Mouse (Mus musculus) myocyte (in vitro differentiated cells): Measurements from ENCODE around the gene Sphk1. TPM values are rescaled to one million over a fixed set of nuclear protein-coding genes. Genes with fewer than 3 reads are reported as not detected.
A peak's percentile ranks its signal among the peaks of the same experiment; 100 is the strongest.

Experiments
- H3K27me3 ChIP-seq: one replicate; pipeline ENCODE4 v1.6.1; 2011; ENCODE audit not compliant: control insufficient read depth, insufficient read depth, insufficient read length
- H3K36me3 ChIP-seq: one replicate; pipeline ENCODE4 v1.6.1; 2011; ENCODE audit not compliant: control insufficient read depth, insufficient read depth
- H3K4me2 ChIP-seq: one replicate; pipeline ENCODE4 v1.6.1; 2011; ENCODE audit warnings: low read depth, control low read depth
- H3K4me3 ChIP-seq: one replicate; pipeline ENCODE4 v1.5.1; 2011; ENCODE audit warnings: mild to moderate bottlenecking, control low read depth, moderate library complexity
- H3K79me2 ChIP-seq: one replicate; pipeline ENCODE4 v1.6.1; 2011; ENCODE audit not compliant: control insufficient read depth, insufficient read depth
- H3ac ChIP-seq: one replicate; pipeline ENCODE4 v1.6.1; 2011; ENCODE audit not compliant: control insufficient read depth, insufficient read length
- CEBPB ChIP-seq: IDR thresholded peaks from 2 replicates; pipeline ENCODE4 v1.6.1; 2011; ENCODE audit warnings: mild to moderate bottlenecking, moderate library complexity; ENCODE audit not compliant: poor library complexity, insufficient read depth, severe bottlenecking
- E2F4 ChIP-seq: IDR thresholded peaks from one replicate; pipeline ENCODE4 v1.6.1; 2011; ENCODE audit warnings: mild to moderate bottlenecking, control low read depth, moderate library complexity; ENCODE audit not compliant: insufficient read depth
- MAX ChIP-seq: IDR thresholded peaks from one replicate; pipeline ENCODE4 v1.6.1; 2011; ENCODE audit warnings: low read depth, mild to moderate bottlenecking, control low read depth
- MYOD1 ChIP-seq, 3 experiments: IDR thresholded peaks; one replicate each; pipeline ENCODE4 v1.6.1; 2011; ENCODE audit warnings: control low read depth in 2 of 3, low read depth in 2 of 3, mild to moderate bottlenecking in 2 of 3, moderate library complexity in 1 of 3; ENCODE audit not compliant: insufficient read length in 2 of 3, control insufficient read depth in 1 of 3
- MYOG ChIP-seq, 3 experiments: IDR thresholded peaks; one replicate each; pipeline ENCODE4 v1.6.1; 2011; ENCODE audit warnings: control low read depth in 2 of 3, low read depth in 2 of 3, mild to moderate bottlenecking in 2 of 3; ENCODE audit not compliant: insufficient read length in 2 of 3, control insufficient read depth in 1 of 3, insufficient read depth in 1 of 3
- POLR2A ChIP-seq: IDR thresholded peaks from one replicate; pipeline ENCODE4 v1.6.1; 2011; ENCODE audit warnings: low read depth, mild to moderate bottlenecking, control low read depth, moderate library complexity; ENCODE audit not compliant: insufficient read length
- POLR2AphosphoS2 ChIP-seq: IDR thresholded peaks from one replicate; pipeline ENCODE4 v1.6.1; 2011; ENCODE audit warnings: low read depth, control low read depth; ENCODE audit not compliant: insufficient read length
- REST ChIP-seq: IDR thresholded peaks from one replicate; pipeline ENCODE4 v1.6.1; 2011; ENCODE audit warnings: mild to moderate bottlenecking, control low read depth, moderate library complexity; ENCODE audit not compliant: insufficient read depth, insufficient read length
- SRF ChIP-seq: IDR thresholded peaks from one replicate; pipeline ENCODE4 v1.6.1; 2011; ENCODE audit warnings: low read depth; ENCODE audit not compliant: control insufficient read depth, insufficient read length
- TCF12 ChIP-seq: IDR thresholded peaks from one replicate; pipeline ENCODE4 v1.6.1; 2011; ENCODE audit warnings: mild to moderate bottlenecking, control low read depth; ENCODE audit not compliant: poor library complexity, insufficient read depth, severe bottlenecking
- TCF3 ChIP-seq: IDR thresholded peaks from one replicate; pipeline ENCODE4 v1.6.1; 2011; ENCODE audit warnings: low read depth, control low read depth; ENCODE audit not compliant: insufficient read length
- USF1 ChIP-seq: IDR thresholded peaks from one replicate; pipeline ENCODE4 v1.6.1; 2011; ENCODE audit warnings: low read depth, mild to moderate bottlenecking, control low read depth, moderate library complexity
- polyA plus RNA-seq: library from polyadenylated mRNA; unstranded; fragments of >200 nt; fragmentation: generic; extraction: Trizol; gene quantifications from one replicate; pipeline ENCODE4 v1.2.1, GENCODE M21; 2012; ENCODE audit warnings: missing spikeins

Gene Sphk1
- 24.5 TPM for polyA plus RNA-seq

GRCm38 (mm10) chr11:116530187-116531147, at the start of gene Sphk1:
Gene Sphk1, plus strand, starts transcription at chr11:116530925.
- no peaks in the 10 kb centered on the region for H3K27me3 ChIP-seq
- no peaks in the 10 kb centered on the region for H3K79me2 ChIP-seq
- TF ChIP-seq MYOD1 (IDR thresholded peaks at IDR 0.05; ENCODE audit: control insufficient read depth in 1 of 3, insufficient read length in 2 of 3, low read depth in 2 of 3), result no peak
- no peaks in the 10 kb centered on the region for H3K36me3 ChIP-seq
- H3ac ChIP-seq, result no peak within 1 kb of the TSS
- H3K4me2 ChIP-seq, result peak within 1 kb of the TSS; percentile 100
- peak within 1 kb of the TSS; percentile 76 for H3K4me3 ChIP-seq

- Histone ChIP-seq H3K4me2 (no peak overlapping the region), H3ac (no peak overlapping the region), H3K27me3 (no peaks in the 10 kb centered on the region), H3K36me3 (peaks cover 56% of the 10 kb centered on the region), H3K79me2 (no peaks in the 10 kb centered on the region), H3K4me3 (no peak overlapping the region)
- TF ChIP-seq SRF, result no peak
- no peak for TF ChIP-seq POLR2AphosphoS2
Observed at GRCm38 (mm10) chr11:116480975-116481374, 49.8 kb upstream of the Sphk1 start.

- Histone ChIP-seq H3K27me3 (no peaks in the 10 kb centered on the region), H3K36me3 (peaks cover 54% of the 10 kb centered on the region), H3K4me3 (no peak overlapping the region), H3K79me2 (no peaks in the 10 kb centered on the region), H3K4me2 (no peak overlapping the region), H3ac (no peak overlapping the region)
- TF ChIP-seq CEBPB (no peak), USF1 (no peak), POLR2AphosphoS2 (no peak), E2F4 (no peak), TCF3 (no peak), MAX (no peak), MYOG (IDR thresholded peaks at IDR 0.05; ENCODE audit: control insufficient read depth in 1 of 3, insufficient read depth in 1 of 3, insufficient read length in 2 of 3, low read depth in 2 of 3) (no peak), REST (no peak), POLR2A (no peak), TCF12 (no peak), MYOD1 (IDR thresholded peaks at IDR 0.05; ENCODE audit: control insufficient read depth in 1 of 3, insufficient read length in 2 of 3, low read depth in 2 of 3) (no peak), SRF (no peak)
Observed at GRCm38 (mm10) chr11:116481776-116482175, 48.9 kb upstream of the Sphk1 start.

GRCm38 (mm10) chr11:116484261-116484660, 46.5 kb upstream of the Sphk1 start:
- no peaks in the 10 kb centered on the region for H3K27me3 ChIP-seq
- no peak overlapping the region for H3ac ChIP-seq
- no peak overlapping the region for H3K4me3 ChIP-seq
- H3K4me2 ChIP-seq, result no peak overlapping the region
- H3K79me2 ChIP-seq, result peaks cover 9% of the 10 kb centered on the region
- peaks cover 33% of the 10 kb centered on the region for H3K36me3 ChIP-seq
- TF ChIP-seq USF1, result no peak
- no peak for TF ChIP-seq SRF

GRCm38 (mm10) chr11:116488207-116488606, 42.5 kb upstream of the Sphk1 start:
- peaks cover 15% of the 10 kb centered on the region for H3K36me3 ChIP-seq

More at GRCm38 (mm10) chr11:116488207-116488606, 42.5 kb upstream of the Sphk1 start:
- Histone ChIP-seq H3K4me3 (no peak overlapping the region), H3K27me3 (no peaks in the 10 kb centered on the region), H3K79me2 (peaks cover 15% of the 10 kb centered on the region), H3ac (no peak overlapping the region), H3K4me2 (no peak overlapping the region)
- TF ChIP-seq E2F4, result no peak
- TF ChIP-seq MYOG (IDR thresholded peaks at IDR 0.05; ENCODE audit: control insufficient read depth in 1 of 3, insufficient read depth in 1 of 3, insufficient read length in 2 of 3, low read depth in 2 of 3), result no peak
